Mouse (Mus musculus): ENCODE results near the gene Parp4. TPM values are rescaled to one million over a fixed set of nuclear protein-coding genes. Genes with fewer than 3 reads are reported as not detected.

Gene Parp4
- polyA plus RNA-seq, 1 experiment, result 10.1 TPM

DNA sequence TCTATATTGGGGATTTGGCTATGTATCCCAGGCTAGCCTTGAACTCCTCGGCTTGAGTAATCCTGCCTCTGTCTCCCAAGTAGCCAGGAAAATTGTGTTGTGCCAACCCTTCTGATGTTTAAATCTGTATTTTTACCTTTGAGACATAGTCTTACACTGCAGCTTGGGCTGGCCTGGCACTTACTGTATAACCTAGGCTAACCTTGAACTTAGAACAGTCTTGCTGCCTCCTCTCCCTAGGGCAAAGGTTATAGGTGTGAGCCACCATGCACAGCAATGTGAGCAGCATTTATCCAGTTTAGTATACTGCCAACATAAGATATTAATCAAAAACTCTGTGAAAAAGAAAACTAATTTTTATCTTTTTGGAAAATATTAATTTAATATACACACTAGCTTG is 19.4 kb downstream of the Parp4 start:
- H3K79me2 ChIP-seq (ENCODE audit: control insufficient read depth, insufficient read depth), result no peaks in the 10 kb centered on the region
- no peak overlapping the region for H3K4me2 ChIP-seq (ENCODE audit: low read depth)
- H3K4me3 ChIP-seq, result no peak overlapping the region
- TF ChIP-seq TCF3 (IDR thresholded peaks at IDR 0.05; ENCODE audit: insufficient read length, low read depth) (no peak), REST (IDR thresholded peaks at IDR 0.05; ENCODE audit: insufficient read depth, insufficient read length) (no peak), MYOD1 (IDR thresholded peaks at IDR 0.05; ENCODE audit: control insufficient read depth in 1 of 3, insufficient read length in 2 of 3, low read depth in 2 of 3) (no peak), POLR2A (IDR thresholded peaks at IDR 0.05; ENCODE audit: insufficient read length, low read depth) (no peak), TCF12 (IDR thresholded peaks at IDR 0.05; ENCODE audit: insufficient read depth, poor library complexity, severe bottlenecking) (no peak), CEBPB (IDR thresholded peaks at IDR 0.05; ENCODE audit: insufficient read depth, poor library complexity, severe bottlenecking) (no peak), POLR2AphosphoS2 (IDR thresholded peaks at IDR 0.05; ENCODE audit: insufficient read length, low read depth) (no peak), SRF (IDR thresholded peaks at IDR 0.05; ENCODE audit: control insufficient read depth, insufficient read length, low read depth) (no peak), E2F4 (IDR thresholded peaks at IDR 0.05; ENCODE audit: insufficient read depth) (no peak), MYOG (IDR thresholded peaks at IDR 0.05; ENCODE audit: control insufficient read depth in 1 of 3, insufficient read depth in 1 of 3, insufficient read length in 2 of 3, low read depth in 2 of 3) (no peak), USF1 (IDR thresholded peaks at IDR 0.05; ENCODE audit: low read depth) (no peak), MAX (IDR thresholded peaks at IDR 0.05; ENCODE audit: low read depth) (no peak)
- H3K27me3 ChIP-seq (ENCODE audit: control insufficient read depth, insufficient read depth, insufficient read length), result no peaks in the 10 kb centered on the region
- H3K36me3 ChIP-seq (ENCODE audit: control insufficient read depth, insufficient read depth), result peaks cover 57% of the 10 kb centered on the region
- H3ac ChIP-seq (ENCODE audit: control insufficient read depth, insufficient read length), result no peak overlapping the region

DNA sequence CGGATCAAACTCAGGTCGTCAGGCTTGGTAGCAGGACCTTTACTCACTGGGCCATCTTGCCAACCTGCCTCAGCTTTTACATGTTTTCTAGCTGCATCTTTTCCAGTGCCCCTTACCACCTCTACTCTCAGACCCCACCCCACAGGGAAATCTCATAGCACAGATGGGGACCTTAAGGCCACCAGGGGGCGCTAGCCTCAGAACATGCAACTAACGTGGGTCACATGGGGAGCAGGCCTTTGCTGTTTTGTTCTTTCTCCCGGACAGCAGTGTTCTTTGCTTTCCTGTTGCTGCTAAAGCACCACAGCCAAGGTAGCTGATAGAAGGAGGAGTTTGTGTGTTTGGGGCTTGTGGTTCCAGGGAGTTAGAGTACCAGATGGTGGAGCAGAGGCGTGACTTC is 23.3 kb downstream of the Parp4 start:
- Histone ChIP-seq H3ac (ENCODE audit: control insufficient read depth, insufficient read length) (no peak overlapping the region), H3K4me2 (ENCODE audit: low read depth) (no peak overlapping the region), H3K36me3 (ENCODE audit: control insufficient read depth, insufficient read depth) (peaks cover 64% of the 10 kb centered on the region), H3K79me2 (ENCODE audit: control insufficient read depth, insufficient read depth) (no peaks in the 10 kb centered on the region), H3K4me3 (no peak overlapping the region), H3K27me3 (ENCODE audit: control insufficient read depth, insufficient read depth, insufficient read length) (no peaks in the 10 kb centered on the region)
- no peak for TF ChIP-seq SRF (IDR thresholded peaks at IDR 0.05; ENCODE audit: control insufficient read depth, insufficient read length, low read depth)
- TF ChIP-seq MYOG (IDR thresholded peaks at IDR 0.05; ENCODE audit: control insufficient read depth in 1 of 3, insufficient read depth in 1 of 3, insufficient read length in 2 of 3, low read depth in 2 of 3), result no peak
- no peak for TF ChIP-seq MAX (IDR thresholded peaks at IDR 0.05; ENCODE audit: low read depth)
- TF ChIP-seq TCF12 (IDR thresholded peaks at IDR 0.05; ENCODE audit: insufficient read depth, poor library complexity, severe bottlenecking), result no peak
- peak; percentile 71 for TF ChIP-seq USF1 (IDR thresholded peaks at IDR 0.05; ENCODE audit: low read depth)

DNA sequence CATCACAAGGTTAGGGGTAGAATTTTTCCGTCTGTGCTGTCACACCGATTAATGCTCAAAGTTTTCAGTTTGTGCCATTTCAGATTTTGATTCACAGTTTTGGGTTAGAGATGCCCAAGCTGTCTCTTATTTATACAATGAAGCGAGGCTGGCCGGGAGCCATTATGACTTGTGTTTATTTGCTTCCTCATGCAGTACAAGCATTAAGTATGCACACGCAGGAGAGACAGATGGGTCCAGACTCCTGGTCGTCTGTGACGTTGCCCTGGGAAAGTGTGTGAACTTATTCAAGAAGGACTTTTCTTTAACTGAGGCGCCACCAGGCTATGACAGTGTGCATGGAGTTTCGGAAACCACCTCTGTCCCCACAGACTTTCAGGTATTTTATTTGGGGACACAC is 26.6 kb downstream of the Parp4 start:
- no peaks in the 10 kb centered on the region for H3K79me2 ChIP-seq (ENCODE audit: control insufficient read depth, insufficient read depth)
- H3K36me3 ChIP-seq (ENCODE audit: control insufficient read depth, insufficient read depth), result peaks cover 46% of the 10 kb centered on the region
- TF ChIP-seq E2F4 (IDR thresholded peaks at IDR 0.05; ENCODE audit: insufficient read depth) (no peak), USF1 (IDR thresholded peaks at IDR 0.05; ENCODE audit: low read depth) (no peak), MYOG (IDR thresholded peaks at IDR 0.05; ENCODE audit: control insufficient read depth in 1 of 3, insufficient read depth in 1 of 3, insufficient read length in 2 of 3, low read depth in 2 of 3) (no peak), SRF (IDR thresholded peaks at IDR 0.05; ENCODE audit: control insufficient read depth, insufficient read length, low read depth) (no peak), REST (IDR thresholded peaks at IDR 0.05; ENCODE audit: insufficient read depth, insufficient read length) (no peak), CEBPB (IDR thresholded peaks at IDR 0.05; ENCODE audit: insufficient read depth, poor library complexity, severe bottlenecking) (no peak), TCF12 (IDR thresholded peaks at IDR 0.05; ENCODE audit: insufficient read depth, poor library complexity, severe bottlenecking) (no peak), POLR2AphosphoS2 (IDR thresholded peaks at IDR 0.05; ENCODE audit: insufficient read length, low read depth) (no peak)
- no peak overlapping the region for H3K4me2 ChIP-seq (ENCODE audit: low read depth)
- H3K4me3 ChIP-seq, result no peak overlapping the region
- H3K27me3 ChIP-seq (ENCODE audit: control insufficient read depth, insufficient read depth, insufficient read length), result no peaks in the 10 kb centered on the region
- H3ac ChIP-seq (ENCODE audit: control insufficient read depth, insufficient read length), result no peak overlapping the region

DNA sequence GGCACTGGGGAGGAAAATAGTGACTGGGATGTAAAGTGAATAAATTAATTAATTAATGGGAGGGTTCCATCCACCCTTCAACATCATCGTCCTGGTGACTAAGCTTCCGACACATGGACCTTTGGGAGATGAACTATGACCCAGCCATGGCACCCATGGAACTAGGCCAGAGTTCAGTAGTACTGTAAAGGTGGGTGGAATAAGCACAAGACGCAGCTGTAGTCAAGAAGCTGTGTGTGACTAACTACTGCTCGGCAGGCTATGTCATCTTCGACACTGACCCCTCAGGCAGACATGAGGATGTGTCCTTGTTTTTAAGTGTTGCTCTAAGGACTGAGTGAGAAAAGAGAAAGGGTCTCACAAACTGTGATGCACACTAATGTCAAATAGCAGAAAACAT is 29.0 kb downstream of the Parp4 start:
- Histone ChIP-seq H3K4me2 (ENCODE audit: low read depth) (no peak overlapping the region), H3K79me2 (ENCODE audit: control insufficient read depth, insufficient read depth) (no peaks in the 10 kb centered on the region), H3K36me3 (ENCODE audit: control insufficient read depth, insufficient read depth) (peaks cover 45% of the 10 kb centered on the region), H3K4me3 (no peak overlapping the region), H3K27me3 (ENCODE audit: control insufficient read depth, insufficient read depth, insufficient read length) (no peaks in the 10 kb centered on the region), H3ac (ENCODE audit: control insufficient read depth, insufficient read length) (no peak overlapping the region)
- TF ChIP-seq E2F4 (IDR thresholded peaks at IDR 0.05; ENCODE audit: insufficient read depth) (no peak), MYOG (IDR thresholded peaks at IDR 0.05; ENCODE audit: control insufficient read depth in 1 of 3, insufficient read depth in 1 of 3, insufficient read length in 2 of 3, low read depth in 2 of 3) (no peak), MAX (IDR thresholded peaks at IDR 0.05; ENCODE audit: low read depth) (no peak), POLR2AphosphoS2 (IDR thresholded peaks at IDR 0.05; ENCODE audit: insufficient read length, low read depth) (no peak), USF1 (IDR thresholded peaks at IDR 0.05; ENCODE audit: low read depth) (no peak)

DNA sequence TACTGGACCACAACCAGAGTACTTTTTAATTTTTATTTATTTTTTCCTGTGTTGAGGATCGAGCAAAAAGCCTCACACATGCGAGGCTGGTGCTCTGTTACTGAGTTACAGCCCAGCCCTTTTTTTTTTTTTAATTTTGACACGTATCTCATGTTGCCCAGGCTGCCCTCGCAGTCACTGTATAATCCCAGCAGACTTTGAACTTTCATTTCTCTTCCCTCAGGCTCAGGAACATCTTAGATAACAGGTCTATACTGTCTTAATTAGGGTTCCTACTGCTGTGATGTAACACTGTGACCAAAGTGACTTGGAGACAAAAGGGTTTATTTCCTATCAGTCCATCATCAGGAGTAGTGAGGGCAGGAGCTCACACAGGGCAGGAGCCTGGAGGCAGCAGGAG is 29.7 kb downstream of the Parp4 start:
- Histone ChIP-seq H3K79me2 (ENCODE audit: control insufficient read depth, insufficient read depth) (no peaks in the 10 kb centered on the region), H3K4me2 (ENCODE audit: low read depth) (no peak overlapping the region), H3K36me3 (ENCODE audit: control insufficient read depth, insufficient read depth) (peaks cover 45% of the 10 kb centered on the region), H3K4me3 (no peak overlapping the region), H3K27me3 (ENCODE audit: control insufficient read depth, insufficient read depth, insufficient read length) (no peaks in the 10 kb centered on the region), H3ac (ENCODE audit: control insufficient read depth, insufficient read length) (no peak overlapping the region)
- TF ChIP-seq POLR2AphosphoS2 (IDR thresholded peaks at IDR 0.05; ENCODE audit: insufficient read length, low read depth), result no peak
- TF ChIP-seq TCF12 (IDR thresholded peaks at IDR 0.05; ENCODE audit: insufficient read depth, poor library complexity, severe bottlenecking), result no peak
- no peak for TF ChIP-seq MYOD1 (IDR thresholded peaks at IDR 0.05; ENCODE audit: control insufficient read depth in 1 of 3, insufficient read length in 2 of 3, low read depth in 2 of 3)
- TF ChIP-seq SRF (IDR thresholded peaks at IDR 0.05; ENCODE audit: control insufficient read depth, insufficient read length, low read depth), result no peak
- no peak for TF ChIP-seq POLR2A (IDR thresholded peaks at IDR 0.05; ENCODE audit: insufficient read length, low read depth)
- no peak for TF ChIP-seq MYOG (IDR thresholded peaks at IDR 0.05; ENCODE audit: control insufficient read depth in 1 of 3, insufficient read depth in 1 of 3, insufficient read length in 2 of 3, low read depth in 2 of 3)
- TF ChIP-seq CEBPB (IDR thresholded peaks at IDR 0.05; ENCODE audit: insufficient read depth, poor library complexity, severe bottlenecking), result no peak
- no peak for TF ChIP-seq TCF3 (IDR thresholded peaks at IDR 0.05; ENCODE audit: insufficient read length, low read depth)
- TF ChIP-seq E2F4 (IDR thresholded peaks at IDR 0.05; ENCODE audit: insufficient read depth), result no peak
- TF ChIP-seq REST (IDR thresholded peaks at IDR 0.05; ENCODE audit: insufficient read depth, insufficient read length), result no peak
- no peak for TF ChIP-seq USF1 (IDR thresholded peaks at IDR 0.05; ENCODE audit: low read depth)
- TF ChIP-seq MAX (IDR thresholded peaks at IDR 0.05; ENCODE audit: low read depth), result no peak

Data from myocyte (in vitro differentiated cells).